Mouse (Mus musculus): ENCODE measurements around the gene Uggt2. TPM values are rescaled to one million over a fixed set of nuclear protein-coding genes. Genes with fewer than 3 reads are reported as not detected.
A peak's percentile ranks its signal among the peaks of the same experiment; 100 is the strongest.

Uggt2 gene
- polyA plus RNA-seq, 1 experiment from 2014 or later = 8.8 TPM

GRCm38 (mm10) chr14:119027675-119028253 is 71.5 kb downstream of the Uggt2 start:
- H3K4me1 ChIP-seq = no peaks in the 10 kb centered on the region
- no peak overlapping the region for H3K9ac ChIP-seq
- no peak overlapping the region for H3K4me2 ChIP-seq
- H3K27ac ChIP-seq = no peak overlapping the region
- no peak for ATAC-seq (ENCODE audit: insufficient read depth, low FRiP score, low read depth)
- H3K4me3 ChIP-seq (replicated peaks) = no peak overlapping the region
- H3K27me3 ChIP-seq (replicated peaks) = no peaks in the 10 kb centered on the region
- H3K9me3 ChIP-seq = no peaks in the 10 kb centered on the region
- peaks cover 5% of the 10 kb centered on the region; the same call in 1 of the 2 replicates for H3K36me3 ChIP-seq
- 60% methylated on average over 2 of the region's 2 CpGs for WGBS

- WGBS = 47% methylated on average over 4 of the region's 4 CpGs
- Histone ChIP-seq H3K36me3 (peaks cover 5% of the 10 kb centered on the region; the same call in 1 of the 2 replicates), H3K9ac (no peak overlapping the region), H3K27me3 (replicated peaks) (no peaks in the 10 kb centered on the region), H3K4me3 (replicated peaks) (no peak overlapping the region), H3K4me1 (no peaks in the 10 kb centered on the region), H3K27ac (no peak overlapping the region), H3K4me2 (no peak overlapping the region), H3K9me3 (no peaks in the 10 kb centered on the region)
- peak; percentile 47; the same call in 1 of the 2 replicates for ATAC-seq (ENCODE audit: insufficient read depth, low FRiP score, low read depth)
Observed at GRCm38 (mm10) chr14:119027130-119027529, 72.1 kb downstream of the Uggt2 start.

- no peak for ATAC-seq (ENCODE audit: insufficient read depth, low FRiP score, low read depth)
- Histone ChIP-seq H3K4me3 (replicated peaks) (no peak overlapping the region), H3K9me3 (no peaks in the 10 kb centered on the region), H3K36me3 (no peaks in the 10 kb centered on the region), H3K4me1 (no peaks in the 10 kb centered on the region), H3K9ac (no peak overlapping the region), H3K27me3 (replicated peaks) (no peaks in the 10 kb centered on the region), H3K27ac (no peak overlapping the region), H3K4me2 (no peak overlapping the region)
- WGBS = 66% methylated on average over 5 of the region's 5 CpGs
Observed at GRCm38 (mm10) chr14:119025889-119026288, 73.3 kb downstream of the Uggt2 start.

- Histone ChIP-seq H3K36me3 (peaks cover 4% of the 10 kb centered on the region; the same call in 1 of the 2 replicates), H3K9me3 (no peaks in the 10 kb centered on the region), H3K9ac (no peak overlapping the region), H3K4me1 (no peaks in the 10 kb centered on the region), H3K4me3 (replicated peaks) (no peak overlapping the region), H3K4me2 (no peak overlapping the region), H3K27me3 (replicated peaks) (no peaks in the 10 kb centered on the region), H3K27ac (no peak overlapping the region)
- WGBS = 69% methylated on average over 12 of the region's 12 CpGs
- no peak for ATAC-seq (ENCODE audit: insufficient read depth, low FRiP score, low read depth)
Observed at GRCm38 (mm10) chr14:119013549-119013948, 85.7 kb downstream of the Uggt2 start.

GRCm38 (mm10) chr14:119012607-119013431 is 86.4 kb downstream of the Uggt2 start:
- peak; percentile 42; the same call in 1 of the 2 replicates for ATAC-seq (ENCODE audit: insufficient read depth, low FRiP score, low read depth)
- Histone ChIP-seq H3K36me3 (peaks cover 4% of the 10 kb centered on the region; the same call in 1 of the 2 replicates), H3K9ac (no peak overlapping the region), H3K27ac (no peak overlapping the region), H3K4me2 (peak overlapping the region; percentile 14; the same call in 1 of the 2 replicates), H3K4me1 (no peaks in the 10 kb centered on the region), H3K27me3 (replicated peaks) (no peaks in the 10 kb centered on the region), H3K9me3 (no peaks in the 10 kb centered on the region), H3K4me3 (replicated peaks) (no peak overlapping the region)
- WGBS = 68% methylated on average over 23 of the region's 23 CpGs

GRCm38 (mm10) chr14:119009531-119009930 is 89.7 kb downstream of the Uggt2 start:
- no peaks in the 10 kb centered on the region for H3K9me3 ChIP-seq
- no peaks in the 10 kb centered on the region for H3K4me1 ChIP-seq
- H3K4me3 ChIP-seq (replicated peaks) = no peak overlapping the region
- no peak for ATAC-seq (ENCODE audit: insufficient read depth, low FRiP score, low read depth)
- H3K36me3 ChIP-seq = peaks cover 4% of the 10 kb centered on the region; the same call in 1 of the 2 replicates
- no peak overlapping the region for H3K9ac ChIP-seq
- H3K27ac ChIP-seq = no peak overlapping the region
- 94% methylated on average over 2 of the region's 2 CpGs for WGBS
- H3K27me3 ChIP-seq (replicated peaks) = no peaks in the 10 kb centered on the region
- no peak overlapping the region for H3K4me2 ChIP-seq

- Histone ChIP-seq H3K4me1 (no peaks in the 10 kb centered on the region), H3K9me3 (no peaks in the 10 kb centered on the region), H3K4me3 (replicated peaks) (peak overlapping the region; percentile 48), H3K36me3 (peaks cover 4% of the 10 kb centered on the region; the same call in 1 of the 2 replicates), H3K9ac (no peak overlapping the region), H3K27me3 (replicated peaks) (no peaks in the 10 kb centered on the region), H3K4me2 (peak overlapping the region; percentile 82), H3K27ac (peak overlapping the region; percentile 61; the same call in 1 of the 2 replicates)
- 45% methylated on average over 7 of the region's 7 CpGs for WGBS
- no peak for ATAC-seq (ENCODE audit: insufficient read depth, low FRiP score, low read depth)
Observed at GRCm38 (mm10) chr14:119008031-119008590, 91.1 kb downstream of the Uggt2 start.

- Histone ChIP-seq H3K27me3 (replicated peaks) (no peaks in the 10 kb centered on the region), H3K9me3 (no peaks in the 10 kb centered on the region), H3K36me3 (peaks cover 4% of the 10 kb centered on the region; the same call in 1 of the 2 replicates), H3K4me2 (peak overlapping the region; percentile 82), H3K4me3 (replicated peaks) (peak overlapping the region; percentile 48), H3K27ac (peak overlapping the region; percentile 84), H3K9ac (peak overlapping the region; percentile 38; the same call in 1 of the 2 replicates), H3K4me1 (no peaks in the 10 kb centered on the region)
- peak; percentile 100 for ATAC-seq (ENCODE audit: insufficient read depth, low FRiP score, low read depth)
- WGBS = under 1% methylated on average over 13 of the region's 13 CpGs
Observed at GRCm38 (mm10) chr14:119007103-119007951, 91.9 kb downstream of the Uggt2 start.

GRCm38 (mm10) chr14:119006441-119007102 is 92.7 kb downstream of the Uggt2 start:
- no peak for ATAC-seq (ENCODE audit: insufficient read depth, low FRiP score, low read depth)
- peak overlapping the region; percentile 84 for H3K27ac ChIP-seq
- no peaks in the 10 kb centered on the region for H3K4me1 ChIP-seq
- peak overlapping the region; percentile 48 for H3K4me3 ChIP-seq (replicated peaks)
- no peaks in the 10 kb centered on the region for H3K27me3 ChIP-seq (replicated peaks)
- 2% methylated on average over 49 of the region's 49 CpGs for WGBS
- peak overlapping the region; percentile 11; the same call in 1 of the 2 replicates for H3K9ac ChIP-seq
- H3K36me3 ChIP-seq = no peaks in the 10 kb centered on the region; the same call in 1 of the 2 replicates
- H3K9me3 ChIP-seq = no peaks in the 10 kb centered on the region
- peak overlapping the region; percentile 82 for H3K4me2 ChIP-seq

- H3K4me1 ChIP-seq = no peaks in the 10 kb centered on the region
- no peaks in the 10 kb centered on the region for H3K27me3 ChIP-seq (replicated peaks)
- no peak overlapping the region for H3K9ac ChIP-seq
- no peak overlapping the region for H3K27ac ChIP-seq
- 17% methylated on average over 5 of the region's 5 CpGs for WGBS
- 0 out of 2 replicates have a peak overlapping the region, but pooled peaks have one; percentile 11 for H3K4me3 ChIP-seq (replicated peaks)
- no peak for ATAC-seq (ENCODE audit: insufficient read depth, low FRiP score, low read depth)
- no peaks in the 10 kb centered on the region; the same call in none of the 2 replicates for H3K36me3 ChIP-seq
- H3K9me3 ChIP-seq = no peaks in the 10 kb centered on the region
- peak overlapping the region; percentile 11; the same call in 1 of the 2 replicates for H3K4me2 ChIP-seq
Observed at GRCm38 (mm10) chr14:119005834-119006233, 93.4 kb downstream of the Uggt2 start.

- H3K4me1 ChIP-seq = no peaks in the 10 kb centered on the region
- no peak overlapping the region for H3K4me2 ChIP-seq
- no peaks in the 10 kb centered on the region for H3K9me3 ChIP-seq
- no peaks in the 10 kb centered on the region; the same call in none of the 2 replicates for H3K36me3 ChIP-seq
- H3K4me3 ChIP-seq (replicated peaks) = no peak overlapping the region
- H3K9ac ChIP-seq = no peak overlapping the region
- no peak overlapping the region for H3K27ac ChIP-seq
- H3K27me3 ChIP-seq (replicated peaks) = no peaks in the 10 kb centered on the region
- ATAC-seq (ENCODE audit: insufficient read depth, low FRiP score, low read depth) = no peak
Observed at GRCm38 (mm10) chr14:119003320-119003719, 95.9 kb downstream of the Uggt2 start.
